Mouse (Mus musculus) bone marrow macrophage, adult 2 months (primary cell): Measurements from ENCODE around the gene Med13l. TPM values are rescaled to one million over a fixed set of nuclear protein-coding genes. Genes with fewer than 3 reads are reported as not detected.

ENCODE experiments used
- H3K27ac ChIP-seq: 2 replicates; pipeline ENCODE4 v1.5.1; 2012; ENCODE audit warnings: low read depth, low read length; ENCODE audit not compliant: insufficient read depth
- H3K4me1 ChIP-seq: 2 replicates; pipeline ENCODE4 v1.6.1; 2012; ENCODE audit warnings: low read length; ENCODE audit not compliant: control insufficient read depth, insufficient read depth
- H3K4me3 ChIP-seq: 2 replicates; pipeline ENCODE4 v1.5.1; 2012; ENCODE audit warnings: mild to moderate bottlenecking, low read length, moderate library complexity; ENCODE audit not compliant: insufficient read depth
- CTCF ChIP-seq: IDR thresholded peaks from 2 replicates; pipeline ENCODE4 v1.5.1; 2012; ENCODE audit warnings: low read depth, mild to moderate bottlenecking, low read length, moderate library complexity
- POLR2A ChIP-seq: IDR thresholded peaks from 2 replicates; pipeline ENCODE4 v1.6.1; 2012; ENCODE audit warnings: mild to moderate bottlenecking, low read depth, low read length, borderline replicate concordance
- polyA plus RNA-seq: library from polyadenylated mRNA; stranded (reverse); fragments of >200 nt; gene quantifications from 2 replicates; pipeline ENCODE4 v1.2.4, GENCODE M21; 2012; ENCODE audit not compliant: missing spikeins, insufficient read depth, insufficient read length

The Med13l gene
- 25.5 and 31.9 TPM in 2 replicates for polyA plus RNA-seq

GRCm38 (mm10) chr5:118560385-118561085 is at the start of gene Med13l:
Med13l (plus strand) TSS chr5:118560679.
- TF ChIP-seq CTCF (no peak), POLR2A (no peak)
- Histone ChIP-seq H3K4me1 (peaks cover 34% of the 10 kb centered on the region), H3K4me3 (peak within 1 kb of the TSS; percentile 82), H3K27ac (peak within 1 kb of the TSS; percentile 69)

DNA sequence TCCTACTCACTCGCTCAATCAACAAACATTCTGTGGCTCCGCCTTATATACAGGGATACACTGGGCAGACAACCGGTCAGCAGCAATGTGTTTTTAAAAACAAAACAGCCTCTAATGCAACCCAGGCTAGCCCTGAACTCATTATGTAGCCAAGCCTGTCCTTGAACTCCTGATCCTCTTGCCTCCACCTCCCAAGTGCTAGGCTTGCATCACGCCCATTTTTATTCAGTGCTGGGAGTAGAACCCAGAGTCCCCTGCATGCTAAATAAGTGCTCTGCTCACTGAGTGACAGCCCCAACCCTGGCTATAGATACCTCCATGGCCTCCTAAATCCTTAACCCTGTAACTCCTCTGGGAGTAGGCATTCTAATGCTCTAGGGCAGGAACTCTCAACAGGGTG is 49.5 kb upstream of the Med13l start:
- TF ChIP-seq POLR2A = no peak
- TF ChIP-seq CTCF = no peak
- Histone ChIP-seq H3K27ac (no peak overlapping the region), H3K4me1 (peaks cover 13% of the 10 kb centered on the region), H3K4me3 (no peak overlapping the region)

GRCm38 (mm10) chr5:118513005-118513404 is 47.5 kb upstream of the Med13l start:
- H3K27ac ChIP-seq = no peak overlapping the region
- no peak overlapping the region for H3K4me3 ChIP-seq

DNA sequence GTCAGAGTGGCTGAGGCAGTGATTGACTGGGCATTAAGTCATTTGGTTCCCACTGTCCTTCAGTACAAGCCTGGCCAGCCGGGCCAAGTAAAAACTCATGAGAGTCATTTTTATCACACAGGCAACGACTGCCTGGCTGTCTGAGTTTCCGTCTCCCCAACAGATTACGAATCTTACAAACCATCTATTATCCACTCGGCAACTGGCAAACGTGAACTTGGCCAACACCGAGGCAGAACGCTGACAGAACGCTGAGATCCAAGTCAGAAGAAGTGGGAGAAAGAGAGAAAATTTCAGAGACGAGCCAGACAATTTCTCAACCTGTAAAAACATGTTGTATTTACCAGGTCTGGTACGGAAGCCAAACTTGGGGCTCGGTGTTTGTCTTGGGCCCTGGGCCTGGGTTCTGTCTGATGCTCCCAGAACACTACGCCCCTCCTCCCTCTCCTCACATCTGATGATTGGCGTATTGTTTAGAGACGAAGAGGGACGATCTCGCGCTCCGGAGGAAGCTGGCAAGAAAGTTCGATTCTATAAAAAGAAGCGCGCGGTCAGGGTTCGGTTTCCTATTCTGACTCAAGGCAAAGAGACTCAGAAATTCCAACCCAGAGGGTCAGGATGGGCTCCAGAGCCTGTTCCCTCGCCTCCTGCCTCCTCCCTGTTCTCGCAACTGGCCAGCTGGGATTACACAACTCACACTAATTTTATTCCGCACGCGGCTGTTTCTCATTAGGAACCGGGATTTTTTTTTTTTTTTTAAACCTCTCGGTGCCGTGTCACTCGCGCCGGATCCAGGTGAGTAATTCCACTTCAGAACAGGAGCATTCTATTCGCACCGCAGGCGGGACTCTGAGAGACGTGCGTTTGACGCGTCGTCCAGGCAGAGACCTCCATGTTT is 46.6 kb upstream of the Med13l start:
- Histone ChIP-seq H3K4me1 (peaks cover 8% of the 10 kb centered on the region), H3K27ac (no peak overlapping the region), H3K4me3 (peak overlapping the region; percentile 50)
- no peak for TF ChIP-seq CTCF
- no peak for TF ChIP-seq POLR2A

More at GRCm38 (mm10) chr5:118513005-118513404, 47.5 kb upstream of the Med13l start:
- no peak for TF ChIP-seq CTCF
- no peak for TF ChIP-seq POLR2A
- H3K4me1 ChIP-seq = peaks cover 13% of the 10 kb centered on the region

- no peak overlapping the region for H3K27ac ChIP-seq
- TF ChIP-seq CTCF (no peak), POLR2A (no peak)
- peaks cover 8% of the 10 kb centered on the region for H3K4me1 ChIP-seq
- H3K4me3 ChIP-seq = peak overlapping the region; percentile 50
These were observed 46.0 kb upstream of the Med13l start for GRCm38 (mm10) chr5:118514527-118514831.

GRCm38 (mm10) chr5:118514842-118515241 is 45.6 kb upstream of the Med13l start:
- H3K4me3 ChIP-seq = no peak overlapping the region
- TF ChIP-seq CTCF (no peak), POLR2A (no peak)
- H3K27ac ChIP-seq = no peak overlapping the region
- peaks cover 8% of the 10 kb centered on the region for H3K4me1 ChIP-seq

DNA sequence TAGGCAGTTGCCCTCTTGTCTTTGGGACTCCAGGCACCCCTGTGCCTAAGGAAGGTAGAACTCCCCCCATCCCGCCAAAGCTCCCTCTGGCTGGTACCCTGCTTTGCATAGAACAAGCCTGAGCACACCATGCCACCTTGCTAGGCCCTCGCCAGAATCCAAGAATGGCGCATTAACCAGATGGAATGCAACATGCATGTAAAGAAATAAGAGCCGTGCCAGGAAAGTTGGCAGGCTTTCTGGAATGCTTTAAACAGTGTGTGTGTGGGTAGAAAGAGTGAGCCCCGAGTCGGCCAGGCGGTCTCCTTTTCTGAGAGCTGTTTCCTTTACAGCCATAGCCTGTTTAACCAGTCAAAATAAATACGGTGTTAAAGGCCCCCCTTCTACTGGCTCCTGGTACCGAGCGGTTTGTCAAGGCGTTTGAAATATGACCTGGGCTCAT is 45.2 kb upstream of the Med13l start:
- Histone ChIP-seq H3K4me3 (no peak overlapping the region), H3K27ac (no peak overlapping the region), H3K4me1 (peaks cover 8% of the 10 kb centered on the region)
- TF ChIP-seq POLR2A (no peak), CTCF (no peak)

GRCm38 (mm10) chr5:118516066-118516465 is 44.4 kb upstream of the Med13l start:
- Histone ChIP-seq H3K27ac (no peak overlapping the region), H3K4me3 (no peak overlapping the region), H3K4me1 (peaks cover 8% of the 10 kb centered on the region)
- TF ChIP-seq CTCF = no peak
- no peak for TF ChIP-seq POLR2A

DNA sequence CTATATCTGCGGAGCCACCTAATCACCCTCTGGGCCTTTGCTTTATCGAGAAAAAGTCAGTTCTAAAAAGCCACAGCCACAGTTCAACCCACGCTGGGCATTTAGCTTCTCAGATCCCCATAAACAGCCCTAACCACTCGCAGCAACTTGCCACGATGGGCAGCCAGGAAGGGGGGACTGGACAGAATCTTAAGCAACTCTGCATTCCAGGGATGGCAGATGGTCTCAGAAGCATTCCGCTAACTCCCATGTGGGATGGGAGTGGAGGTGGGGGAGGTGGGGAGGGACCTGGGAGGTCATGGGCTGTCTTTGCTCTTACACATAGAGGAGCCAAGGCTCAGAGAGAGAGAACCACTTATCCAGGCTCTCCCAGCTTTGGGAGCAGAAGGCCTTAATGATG is 44.0 kb upstream of the Med13l start:
- Histone ChIP-seq H3K4me1 (peaks cover 8% of the 10 kb centered on the region), H3K4me3 (no peak overlapping the region), H3K27ac (no peak overlapping the region)
- TF ChIP-seq POLR2A (no peak), CTCF (no peak)

- Histone ChIP-seq H3K4me3 (no peak overlapping the region), H3K4me1 (no peaks in the 10 kb centered on the region), H3K27ac (no peak overlapping the region)
- TF ChIP-seq CTCF (no peak), POLR2A (no peak)
These were observed 40.0 kb upstream of the Med13l start for GRCm38 (mm10) chr5:118520457-118520856.
